ENCODE assay signal across 11 mouse cellular contexts in the genomic region with DNA sequence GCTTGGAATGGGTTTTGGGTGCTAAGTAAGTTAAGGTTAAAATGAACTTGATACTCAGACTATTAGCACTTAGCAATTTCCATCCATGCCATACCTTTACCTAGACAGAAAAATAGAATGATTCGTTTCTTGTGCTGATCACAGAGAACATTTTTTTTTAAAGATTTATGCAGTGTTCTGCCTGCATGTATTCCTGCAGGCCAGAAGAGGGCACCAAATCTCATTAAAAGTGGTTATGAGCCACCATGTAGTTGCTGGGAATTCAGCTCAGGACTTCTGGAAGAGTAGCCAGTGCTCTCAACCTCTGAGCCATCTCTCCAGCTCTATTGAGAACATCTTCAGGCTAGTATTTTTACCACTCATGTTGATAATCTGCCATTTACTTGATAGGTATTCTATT. TPM values are rescaled to one million over a fixed set of nuclear protein-coding genes. Genes with fewer than 3 reads are reported as not detected.
DNase-seq lines count a peak whose midpoint lies in the region; ATAC-seq and TF ChIP-seq lines count a peak whose summit lies in the region.
"Had no signal": no experiment of that assay in that cellular context is flagged by ENCODE, and none has a peak within 500 bp of the region (broad histone marks: within the 10 kb centered on the region; RNA-seq: fewer than 3 reads in every experiment).

No protein-coding gene starts in this region.

- peaks cover 27% of the 10 kb centered on the region; the same call in 1 of the 2 replicates for H3K36me3 ChIP-seq in hindbrain, postnatal 0 days (ENCODE audit: insufficient read depth, low read length)
- peaks cover 53% of the 10 kb centered on the region for H3K36me3 ChIP-seq in hindbrain, embryonic 13.5 days

- H3K4me1 ChIP-seq in hindbrain, postnatal 0 days (ENCODE audit: insufficient read depth, low read length): peaks cover 7% of the 10 kb centered on the region
- peaks cover 11% of the 10 kb centered on the region for H3K4me1 ChIP-seq in hindbrain, embryonic 13.5 days (replicated peaks)

- no peaks in the 10 kb centered on the region for H3K9me3 ChIP-seq in hindbrain, postnatal 0 days (ENCODE audit: low read length)
- H3K9me3 ChIP-seq in hindbrain, embryonic 13.5 days: no peaks in the 10 kb centered on the region

- peak; percentile 49 for TF ChIP-seq CTCF in hindbrain, postnatal 0 days (IDR thresholded peaks at IDR 0.05; ENCODE audit: low read depth)

- 90% methylated on average over 1 of the region's 1 CpGs for WGBS in hindbrain, postnatal 0 days
- 87% methylated on average over 1 of the region's 1 CpGs for WGBS in hindbrain, embryonic 13.5 days

- no peak overlapping the region for H3K9ac ChIP-seq in hindbrain, postnatal 0 days (replicated peaks; ENCODE audit: low read length)
- H3K9ac ChIP-seq in hindbrain, embryonic 13.5 days: no peak overlapping the region

- no peak overlapping the region for H3K27ac ChIP-seq in hindbrain, postnatal 0 days
- H3K27ac ChIP-seq in hindbrain, embryonic 13.5 days: no peak overlapping the region

- ATAC-seq in hindbrain, postnatal 0 days: no peak
- ATAC-seq in hindbrain, embryonic 13.5 days (ENCODE audit: low FRiP score): no peak

- peak; percentile 10 for DNase-seq in hindbrain, postnatal 0 days (ENCODE audit: low spot score)
- peak; percentile 19 for DNase-seq in thymus, postnatal 0 days (ENCODE audit: low spot score)
- no peak for DNase-seq in thymus, postnatal 25 days
- DNase-seq in adipocyte (ENCODE audit: low spot score): peak; percentile 30
- DNase-seq in frontal cortex, postnatal 10 days (ENCODE audit: low spot score in 2 of 2): no peak
- DNase-seq in cerebellum, adult 11-12 months: no peak
- DNase-seq: cerebellum, postnatal 25 days; heart, postnatal 14 days; kidney, postnatal 10 days; lung, adult 18-20 months had no signal

- no peak overlapping the region for H3K4me2 ChIP-seq in hindbrain, postnatal 0 days (ENCODE audit: low read depth, low read length)
- no peak overlapping the region for H3K4me2 ChIP-seq in hindbrain, embryonic 13.5 days

- no peak overlapping the region for H3K4me3 ChIP-seq in hindbrain, postnatal 0 days (ENCODE audit: low read length)
- H3K4me3 ChIP-seq in hindbrain, embryonic 13.5 days: no peak overlapping the region

- H3K27me3 ChIP-seq in hindbrain, postnatal 0 days (ENCODE audit: insufficient read depth, low read length): no peaks in the 10 kb centered on the region
- H3K27me3 ChIP-seq in hindbrain, embryonic 13.5 days: no peaks in the 10 kb centered on the region

RNA-seq across cellular contexts. Expression of a gene that starts 5.7 kb away (rescaled TPM):
- 64.5 and 83.3 TPM in 2 replicates for total RNA-seq in hindbrain, postnatal 0 days (2014; rRNA removed)
- 61.5 and 67.4 TPM in 2 replicates for polyA plus RNA-seq in hindbrain, postnatal 0 days (2015; fragmentation: Nextera tagmentation; extraction: Ambion mirVana)
- polyA plus RNA-seq in hindbrain, embryonic 13.5 days (2015; fragmentation: Nextera tagmentation; extraction: Ambion mirVana): 89.8 and 93.8 TPM in 2 replicates
- polyA plus RNA-seq in thymus, postnatal 0 days (2015; fragmentation: Nextera tagmentation; extraction: Ambion mirVana): 87.8 and 95.6 TPM in 2 replicates

RNA-seq across cellular contexts. Expression of a gene that starts 40.6 kb away (rescaled TPM):
- total RNA-seq in hindbrain, postnatal 0 days (2014; rRNA removed): 72.8 and 90.5 TPM in 2 replicates
- 175 and 179 TPM in 2 replicates for polyA plus RNA-seq in hindbrain, postnatal 0 days (2015; fragmentation: Nextera tagmentation; extraction: Ambion mirVana)
- polyA plus RNA-seq in hindbrain, embryonic 13.5 days (2015; fragmentation: Nextera tagmentation; extraction: Ambion mirVana): 150 and 153 TPM in 2 replicates
- 62.6 and 72.5 TPM in 2 replicates for polyA plus RNA-seq in thymus, postnatal 0 days (2015; fragmentation: Nextera tagmentation; extraction: Ambion mirVana)

Comparison
In these comparisons a context has a peak if more than half of its experiments do, and no peak if none do; other contexts are left out.
1. DNase-seq: peak in hindbrain, postnatal 0 days (single experiment), thymus, postnatal 0 days (single experiment) and adipocyte (single experiment); none in thymus, postnatal 25 days (single experiment), frontal cortex, postnatal 10 days (0 of 2) and cerebellum, adult 11-12 months (single experiment).